Mouse (Mus musculus) kidney, postnatal 14 days (tissue): Measurements from ENCODE around the gene Ube2c.
"Not testable (repeated sequence)": the region's sequence is repeated elsewhere in the genome, so short reads cannot be mapped to it uniquely, and the experiment has no call there.

Experiments used
- DNase-seq: peaks from one replicate; pipeline ENCODE4 v3.0.0; 2022; ENCODE audit warnings: mixed read lengths

The Ube2c gene

DNA sequence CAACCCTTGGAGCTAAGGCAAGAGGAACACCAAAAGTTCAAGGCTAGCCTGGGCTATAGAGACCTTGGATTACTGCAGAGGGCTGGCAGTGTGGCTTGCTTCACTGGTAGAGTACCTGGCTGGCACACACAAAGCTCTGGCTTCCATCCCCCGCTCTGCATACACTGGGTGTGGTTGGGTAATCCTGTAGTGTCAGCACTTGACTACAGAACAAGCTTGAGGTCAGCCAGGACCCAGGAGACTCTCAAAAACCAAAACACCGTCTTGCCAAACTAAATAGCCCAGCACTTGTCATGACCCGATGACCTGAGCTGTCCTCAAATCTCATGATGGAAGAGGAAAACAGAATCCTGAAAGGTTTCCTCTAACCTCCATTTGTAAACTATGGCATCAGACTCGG is 20.8 kb downstream of the Ube2c start:
- no peak for DNase-seq

DNA sequence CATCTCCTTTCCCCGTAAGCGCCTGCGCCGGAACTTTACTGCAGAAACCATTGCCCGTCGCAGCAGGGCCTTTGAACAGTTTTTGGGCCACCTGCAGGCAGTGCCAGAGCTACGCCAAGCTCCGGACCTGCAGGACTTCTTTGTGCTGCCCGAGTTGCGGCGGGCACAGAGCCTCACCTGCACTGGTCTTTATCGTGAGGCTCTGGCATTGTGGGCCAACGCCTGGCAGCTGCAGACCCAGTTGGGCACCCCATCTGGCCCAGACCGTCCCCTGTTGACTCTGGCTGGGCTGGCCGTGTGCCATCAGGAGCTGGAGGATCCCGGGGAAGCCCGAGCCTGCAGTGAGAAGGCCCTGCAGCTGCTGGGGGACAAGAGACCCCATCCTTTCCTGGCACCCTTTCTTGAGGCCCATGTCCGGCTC is 22.2 kb downstream of the Ube2c start:
- DNase-seq: no peak

DNA sequence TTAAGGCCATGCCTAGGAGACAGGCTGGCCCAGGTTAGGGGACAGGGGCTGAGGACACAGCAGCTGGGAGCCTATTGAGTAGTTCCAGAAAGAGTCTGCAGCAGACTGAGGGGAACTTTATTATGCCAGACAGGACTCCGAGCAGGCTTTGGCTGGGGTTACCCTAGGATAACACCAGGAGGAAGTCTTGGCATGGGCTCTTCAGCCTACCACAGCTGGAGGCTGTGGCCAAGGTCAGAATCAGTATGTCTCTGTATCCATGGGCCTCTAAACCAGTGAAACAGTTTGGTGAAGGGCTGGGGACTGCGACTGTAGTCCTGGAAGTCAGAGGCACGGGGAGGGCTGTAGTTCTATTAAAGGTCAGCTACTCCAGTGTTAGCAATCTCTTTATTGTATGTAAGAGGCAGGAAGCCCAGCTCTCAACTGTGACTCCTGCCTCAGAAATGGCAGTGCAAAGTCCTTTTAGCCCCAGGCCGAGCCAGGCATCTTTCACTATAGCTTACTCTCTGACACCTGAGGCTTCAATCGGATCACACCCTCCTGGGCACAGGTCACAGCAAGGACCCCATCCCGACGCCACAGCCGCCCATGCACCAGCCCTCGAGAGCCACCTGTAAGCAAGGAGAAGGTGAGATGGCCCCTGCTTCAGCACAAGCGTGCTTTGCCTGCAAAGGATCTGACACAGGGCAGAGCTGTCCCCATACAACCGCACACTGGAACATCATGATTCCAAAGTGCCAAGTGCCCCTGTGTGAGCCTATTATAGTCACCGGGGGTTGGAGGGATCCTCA is 22.9 kb downstream of the Ube2c start:
- no peak for DNase-seq

DNA sequence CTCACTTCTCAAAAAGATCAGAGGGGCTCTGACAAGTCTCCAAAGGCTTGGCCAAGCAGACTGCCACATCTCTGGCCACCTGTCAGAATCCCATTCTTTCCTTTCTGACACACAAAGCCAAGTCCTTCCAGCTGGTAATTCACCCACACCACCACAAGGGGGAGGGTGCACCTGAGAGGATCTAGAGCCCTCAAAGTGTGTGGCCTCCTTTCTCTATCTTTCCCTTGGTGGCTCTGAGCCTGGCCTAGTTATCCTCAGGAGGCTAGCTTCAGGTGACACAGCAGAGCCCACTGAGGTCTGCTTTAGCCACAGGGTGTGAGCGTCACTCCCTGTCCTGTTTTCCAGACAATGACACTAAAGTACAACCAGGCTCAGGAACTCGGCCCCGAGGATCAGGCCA is 23.5 kb downstream of the Ube2c start:
- DNase-seq: peak; percentile 67

DNA sequence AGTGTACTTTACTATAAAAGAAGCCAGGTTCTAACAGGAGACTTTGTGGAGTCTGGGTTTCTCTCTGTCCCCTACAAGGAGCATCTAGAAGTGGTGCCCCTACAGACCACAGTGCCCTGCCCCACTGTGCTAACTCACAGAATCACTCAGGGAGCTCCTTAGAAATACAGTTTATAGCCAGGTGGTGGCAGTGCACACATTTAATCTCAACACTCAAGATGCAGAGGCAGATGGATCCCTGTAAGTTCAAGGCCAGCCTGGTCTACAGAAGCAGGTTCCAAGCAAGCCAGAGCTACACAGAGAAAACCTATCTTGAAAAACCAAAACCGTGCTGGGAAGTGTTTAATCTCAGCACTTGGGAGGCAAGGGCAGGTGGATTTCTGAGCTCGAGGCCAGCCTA is 24.1 kb downstream of the Ube2c start:
- no peak for DNase-seq

DNA sequence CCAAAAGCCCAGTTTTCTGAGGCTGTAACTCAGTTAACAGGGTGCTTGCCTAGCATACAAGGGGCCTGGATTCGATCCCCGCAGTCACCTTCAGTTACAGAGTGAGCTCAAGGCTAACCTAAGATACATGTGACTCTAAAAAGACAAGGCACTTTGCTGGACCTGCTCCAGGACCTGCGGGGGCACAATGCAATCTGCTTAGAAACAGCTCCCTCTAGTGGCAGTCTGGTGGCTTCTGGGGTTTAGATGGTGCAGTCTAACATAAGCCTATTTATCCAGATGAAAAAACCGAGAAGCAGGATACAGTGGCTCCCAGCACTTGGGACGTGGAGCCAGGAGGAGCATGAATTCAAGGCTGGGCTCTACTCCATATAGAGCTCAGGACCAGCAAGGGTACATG is 24.6 kb downstream of the Ube2c start:
- DNase-seq: peak; percentile 91

DNA sequence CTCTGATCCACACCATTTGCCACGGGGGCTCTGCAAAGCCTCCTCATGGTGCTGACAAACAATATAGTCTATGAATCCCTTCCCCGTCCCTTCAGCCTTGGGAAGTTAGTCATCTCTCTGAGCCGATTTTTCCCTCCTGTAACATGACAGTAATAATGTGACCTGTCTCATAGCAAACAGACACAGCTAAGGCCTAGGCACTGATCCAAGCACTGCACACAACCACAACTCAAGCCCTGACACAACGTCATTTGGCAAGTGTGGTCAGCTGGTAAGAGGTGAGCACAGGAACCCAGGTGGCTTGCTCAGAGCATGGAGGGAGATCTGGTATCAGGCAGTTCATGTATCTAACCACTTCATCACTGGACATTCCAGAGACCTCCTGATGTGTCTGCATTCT is 26.2 kb downstream of the Ube2c start:
- no peak for DNase-seq

DNA sequence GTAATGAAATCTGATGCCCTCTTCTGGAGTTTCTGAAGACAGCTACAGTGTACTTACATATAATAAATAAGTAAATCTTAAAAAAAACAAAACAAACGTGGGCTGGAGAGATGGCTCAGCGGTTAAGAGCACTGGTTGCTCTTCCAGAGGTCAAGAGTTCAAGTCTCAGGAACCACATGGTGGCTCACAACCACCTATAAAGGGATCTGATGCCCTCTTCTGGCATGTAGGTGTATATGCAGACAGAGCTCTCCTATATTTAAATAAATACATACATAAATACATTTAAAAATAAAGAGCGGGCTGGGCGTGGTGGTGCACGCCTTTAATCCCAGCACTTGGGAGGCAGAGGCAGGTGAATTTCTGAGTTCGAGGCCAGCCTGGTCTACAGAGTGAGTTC is 28.9 kb downstream of the Ube2c start:
- not testable (repeated sequence) for DNase-seq

DNA sequence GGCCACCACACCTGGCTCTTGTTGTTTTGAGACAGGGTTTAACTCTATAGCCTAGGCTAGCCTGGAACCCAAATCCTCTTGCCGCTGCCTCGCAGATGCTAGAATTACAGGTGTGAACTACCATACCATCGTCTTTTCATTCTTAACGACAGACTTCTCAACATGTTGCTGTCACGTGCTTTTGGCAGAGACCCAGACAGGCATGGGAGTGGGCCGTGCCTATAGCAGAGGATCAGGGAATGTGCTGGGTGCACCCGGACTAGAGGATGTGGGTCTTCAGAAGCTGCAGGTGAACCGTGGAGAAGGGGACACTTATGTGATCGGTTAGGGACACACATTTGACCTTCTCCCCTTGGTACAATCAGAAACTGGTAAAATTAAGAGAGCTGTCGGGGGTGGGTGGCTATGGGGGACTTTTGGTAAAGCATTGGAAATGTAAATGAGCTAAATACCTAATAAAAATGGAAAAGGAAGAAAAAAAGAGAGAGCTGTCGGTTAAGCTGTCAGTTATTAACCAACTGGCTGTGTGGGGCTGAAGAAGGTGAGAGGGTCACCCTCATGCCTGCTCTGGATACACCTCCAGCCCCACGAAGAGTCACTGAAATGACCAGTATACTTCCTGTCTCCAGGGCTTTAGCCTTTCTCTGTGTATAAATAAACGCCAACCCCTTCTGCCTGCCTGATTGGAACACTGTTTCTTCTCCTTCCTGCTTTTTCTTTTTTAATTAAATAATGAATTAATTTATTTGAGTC is 30.7 kb downstream of the Ube2c start:
- DNase-seq: peak; percentile 56

DNA sequence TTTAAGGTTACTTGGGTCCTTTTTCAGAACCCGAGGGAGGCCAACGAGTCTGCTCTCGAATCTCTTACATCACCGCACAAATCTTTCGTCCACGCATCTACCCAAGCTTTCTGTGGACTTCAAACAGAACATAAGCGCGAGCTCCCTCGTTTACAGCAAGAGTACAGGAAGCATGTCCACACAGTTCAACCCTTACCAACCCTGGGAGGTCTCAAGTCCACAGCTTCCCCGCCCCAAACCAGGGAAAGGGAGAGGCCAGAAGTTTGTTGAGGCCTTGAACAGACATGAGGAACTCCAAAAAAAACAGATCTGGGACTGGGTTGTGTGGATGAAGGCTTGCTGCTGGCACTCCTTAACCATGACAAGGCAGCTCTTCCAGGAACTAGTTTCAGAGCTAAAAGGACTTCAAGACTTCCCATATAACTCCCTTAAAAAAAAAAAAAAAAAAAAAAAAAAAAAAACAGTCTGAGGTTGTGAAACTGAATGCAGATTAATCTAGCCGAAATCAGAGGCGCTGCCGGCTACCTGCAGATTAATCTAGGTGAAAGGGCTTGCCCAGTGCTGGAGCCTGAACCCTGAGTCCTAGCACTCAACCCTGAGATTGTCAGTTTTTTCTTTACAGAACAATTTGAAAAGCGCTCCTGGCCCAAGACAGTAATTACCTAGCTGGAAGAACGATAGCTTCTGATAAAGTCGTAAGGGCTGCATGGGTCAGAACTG is 33.7 kb downstream of the Ube2c start:
- no peak for DNase-seq

DNA sequence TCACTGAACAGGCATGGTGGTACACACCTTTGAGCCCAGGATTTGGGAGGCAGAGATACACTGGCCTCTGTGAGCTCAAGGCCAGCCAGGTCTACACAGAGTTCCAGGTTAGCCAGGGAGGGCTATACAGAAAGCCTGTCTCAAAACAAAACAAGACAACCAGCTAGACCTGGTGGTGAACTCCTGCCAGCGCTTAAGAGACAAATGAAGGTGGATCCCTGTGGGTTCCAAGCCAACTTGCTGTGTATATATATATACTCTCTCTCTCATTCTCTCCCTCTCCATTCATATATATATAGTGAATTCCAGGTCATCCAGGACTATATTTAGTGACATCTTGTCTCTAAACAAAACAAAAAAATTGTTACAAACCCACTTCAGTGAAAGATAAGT is 34.2 kb downstream of the Ube2c start:
- DNase-seq: no peak

DNA sequence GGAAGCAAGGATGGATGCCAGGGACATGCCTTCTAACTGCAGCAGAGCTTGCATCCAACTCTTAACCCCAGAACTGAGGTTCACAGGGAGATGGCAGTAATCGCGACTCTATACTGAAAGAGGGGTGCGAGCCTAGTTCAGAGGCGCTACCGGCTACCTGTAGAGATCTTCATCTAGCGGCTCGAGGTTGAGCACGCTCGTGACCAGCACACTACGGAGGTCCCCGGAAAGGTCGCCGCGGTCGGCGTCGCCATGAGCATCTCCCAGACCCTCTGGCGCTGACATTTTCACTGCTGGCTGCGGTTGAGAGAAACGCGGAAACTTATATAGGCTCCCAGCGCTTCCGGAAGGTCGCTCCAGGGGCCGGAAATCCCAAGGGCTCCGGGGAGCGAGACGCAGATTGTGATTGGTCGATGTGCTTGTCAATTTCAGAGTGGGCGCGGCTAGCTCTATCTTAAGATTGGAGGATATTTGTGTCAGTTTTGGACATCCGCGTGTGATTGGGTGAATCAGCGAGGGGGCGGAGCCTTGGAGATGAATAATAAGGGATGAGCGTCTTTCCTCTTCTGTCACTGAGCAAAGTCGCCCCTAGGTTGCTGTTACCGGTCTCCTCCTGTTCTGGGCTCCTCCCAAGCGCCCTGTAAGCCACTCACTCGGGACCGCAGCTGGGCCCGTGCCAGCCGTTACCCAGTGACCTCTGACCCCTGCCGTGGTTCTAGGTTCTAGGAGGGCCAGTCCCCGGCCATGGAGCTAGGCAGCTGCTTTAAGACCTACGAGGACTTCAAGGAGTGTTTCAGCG is 35.0 kb downstream of the Ube2c start, which contains the start of the genes Acot8 and Zswim3:
Gene Acot8, minus strand, starts transcription at position 350 of the 799 bp plus-strand sequence.
Gene Zswim3, plus strand, starts transcription at position 566 of the 799 bp plus-strand sequence.
- DNase-seq: peak; percentile 99

DNA sequence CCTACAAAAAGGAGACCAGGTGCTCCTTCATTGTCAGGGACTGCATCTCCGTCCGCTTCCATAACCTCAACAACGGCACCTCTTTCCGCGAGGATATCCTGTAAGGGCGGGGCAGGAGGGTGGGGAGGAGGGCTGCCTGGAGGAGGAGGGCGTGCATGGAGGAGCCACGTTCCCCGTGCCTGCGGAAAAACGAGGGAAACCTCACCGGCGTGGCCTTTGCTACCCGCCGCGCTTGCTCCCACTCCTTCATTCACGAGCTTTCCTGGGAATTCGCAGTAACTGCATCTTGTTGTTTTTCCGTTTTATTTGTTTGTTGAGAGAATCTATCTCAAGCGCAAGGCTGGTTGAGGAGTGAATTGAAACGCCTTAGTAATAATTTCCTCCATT is 35.6 kb downstream of the Ube2c start:
- DNase-seq: no peak

DNA sequence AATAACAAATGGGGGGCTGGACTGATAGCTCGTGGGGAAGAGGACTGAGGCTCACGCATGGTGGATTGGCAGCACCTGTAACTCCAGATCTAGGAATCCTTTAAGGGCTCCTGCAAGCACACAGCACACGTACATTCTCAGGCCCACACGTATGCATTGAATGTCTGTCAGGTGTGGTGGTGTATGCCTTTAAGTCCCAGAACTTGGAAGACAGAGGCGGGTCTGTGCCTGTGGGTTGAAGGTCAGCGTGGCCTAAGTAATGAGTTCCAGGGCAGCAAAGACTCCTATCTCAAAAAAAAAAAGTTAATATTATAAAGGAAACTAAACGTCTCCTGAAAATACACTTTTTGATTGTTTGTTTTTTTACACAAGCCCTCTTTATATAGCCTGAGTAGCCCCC is 36.9 kb downstream of the Ube2c start:
- no peak for DNase-seq

DNA sequence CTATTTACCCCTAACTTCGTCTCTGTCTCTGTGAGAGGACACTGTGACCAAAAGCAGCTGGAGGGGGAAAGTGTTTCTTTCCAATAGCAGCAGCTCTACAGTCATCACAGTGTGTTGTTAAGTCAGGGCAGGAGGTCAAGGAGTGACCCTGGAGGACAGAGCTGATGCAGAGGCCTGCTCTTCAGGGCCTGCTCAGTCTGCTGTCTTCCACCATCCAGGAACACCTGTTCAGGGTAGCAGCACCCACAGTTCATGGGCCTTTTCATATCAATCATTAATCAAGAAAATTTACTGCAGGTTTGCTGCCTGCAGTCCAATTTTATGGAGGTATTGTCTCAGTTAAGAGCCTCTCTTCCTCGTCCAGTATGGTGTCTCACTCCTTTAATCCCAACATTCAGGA is 43.9 kb downstream of the Ube2c start:
- DNase-seq: no peak

DNA sequence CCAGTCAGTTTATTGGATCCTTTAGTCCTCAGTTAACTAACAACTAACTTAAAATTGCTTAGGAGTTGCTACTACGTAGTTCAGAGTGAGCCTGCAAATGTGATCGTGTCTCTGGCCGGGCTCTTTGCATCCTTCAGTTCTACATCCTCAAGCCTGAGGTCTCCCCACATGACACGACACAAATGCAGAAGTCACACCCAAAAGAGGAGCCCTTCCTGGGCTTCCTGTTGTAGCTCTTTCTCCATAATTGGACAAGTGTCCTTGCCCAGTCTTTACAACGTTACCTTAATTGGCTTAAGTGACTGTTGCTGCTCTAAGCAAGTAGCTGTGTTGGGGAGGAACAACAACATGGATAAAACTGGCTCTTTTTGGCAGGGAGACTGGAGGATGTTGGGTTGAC is 45.6 kb downstream of the Ube2c start:
- DNase-seq: no peak

DNA sequence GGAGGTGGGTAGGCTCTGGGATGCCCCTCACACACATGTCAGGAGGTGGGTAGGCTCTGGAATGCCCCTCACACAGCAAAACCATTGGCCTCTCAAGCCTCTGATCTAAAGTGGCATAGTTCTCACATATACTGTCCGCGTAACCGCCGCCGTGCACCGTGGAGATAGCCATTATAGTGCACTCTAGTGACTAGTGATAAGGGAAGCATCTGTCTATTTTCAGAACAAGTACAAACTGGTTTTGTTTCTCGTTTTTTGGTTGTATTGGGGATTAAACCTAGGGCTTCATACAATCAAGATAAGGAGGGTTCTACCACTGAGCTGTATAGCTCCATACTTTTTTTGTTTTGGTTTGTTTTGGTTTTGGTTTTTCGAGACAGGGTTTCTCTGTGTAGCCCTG is 46.1 kb downstream of the Ube2c start:
- DNase-seq: no peak

DNA sequence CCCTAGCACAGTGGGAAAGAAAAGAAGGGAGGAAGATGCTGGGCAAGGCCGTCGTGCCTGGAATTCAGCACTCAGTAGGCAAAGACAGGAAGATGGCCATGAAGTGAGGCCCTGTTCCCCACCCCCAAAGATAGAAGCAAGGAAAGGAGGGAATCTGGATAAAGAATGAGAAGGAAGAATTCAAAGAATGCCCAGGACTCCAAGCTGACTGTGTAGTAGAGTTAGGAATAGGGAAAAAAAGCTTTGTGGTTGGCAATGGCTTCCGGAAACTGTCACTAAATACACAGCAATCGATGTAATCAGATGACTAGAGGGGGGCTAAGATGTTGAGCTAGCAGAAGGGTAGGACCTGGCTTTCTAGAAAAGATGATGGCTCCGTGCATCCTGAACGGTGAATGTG is 47.5 kb downstream of the Ube2c start:
- no peak for DNase-seq

DNA sequence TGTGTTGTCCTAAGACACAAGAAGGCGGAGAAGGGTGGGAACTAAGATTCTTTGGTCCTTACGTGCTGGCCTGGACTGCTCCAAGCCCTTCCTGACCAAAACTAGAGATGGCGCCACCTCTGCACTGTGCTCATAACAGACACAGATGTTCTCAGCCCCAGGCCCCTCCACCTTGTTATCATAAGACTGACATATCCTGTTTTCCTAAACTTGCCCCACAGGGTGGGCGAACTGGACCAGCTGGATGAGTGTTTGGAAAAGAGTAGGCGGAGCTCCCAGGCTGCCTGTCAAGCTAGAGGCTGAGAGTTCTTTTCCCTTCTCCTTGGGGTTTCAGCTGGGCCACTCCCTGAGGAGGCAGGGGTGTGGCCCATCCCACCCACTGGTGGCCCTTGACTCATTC is 48.0 kb downstream of the Ube2c start:
- no peak for DNase-seq

DNA sequence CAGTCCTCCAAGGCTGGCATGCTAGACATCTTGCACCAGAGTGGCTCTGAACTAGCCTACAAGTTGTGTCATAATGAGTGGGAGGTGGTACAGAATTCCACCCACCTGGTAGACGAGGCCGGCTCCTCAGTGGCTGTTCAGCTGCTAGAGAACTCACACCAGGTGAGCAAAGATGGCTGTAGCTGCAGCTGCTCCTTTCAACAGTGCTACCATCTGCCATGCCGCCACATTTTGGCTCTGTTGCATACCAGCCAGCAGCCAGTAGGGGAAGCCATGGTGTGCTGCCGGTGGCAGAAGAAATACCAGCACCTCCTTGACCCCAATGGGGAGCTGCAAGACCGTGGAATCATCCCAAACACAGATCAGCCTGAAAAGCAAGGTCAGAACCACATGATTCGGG is 51.4 kb downstream of the Ube2c start:
- no peak for DNase-seq

DNA sequence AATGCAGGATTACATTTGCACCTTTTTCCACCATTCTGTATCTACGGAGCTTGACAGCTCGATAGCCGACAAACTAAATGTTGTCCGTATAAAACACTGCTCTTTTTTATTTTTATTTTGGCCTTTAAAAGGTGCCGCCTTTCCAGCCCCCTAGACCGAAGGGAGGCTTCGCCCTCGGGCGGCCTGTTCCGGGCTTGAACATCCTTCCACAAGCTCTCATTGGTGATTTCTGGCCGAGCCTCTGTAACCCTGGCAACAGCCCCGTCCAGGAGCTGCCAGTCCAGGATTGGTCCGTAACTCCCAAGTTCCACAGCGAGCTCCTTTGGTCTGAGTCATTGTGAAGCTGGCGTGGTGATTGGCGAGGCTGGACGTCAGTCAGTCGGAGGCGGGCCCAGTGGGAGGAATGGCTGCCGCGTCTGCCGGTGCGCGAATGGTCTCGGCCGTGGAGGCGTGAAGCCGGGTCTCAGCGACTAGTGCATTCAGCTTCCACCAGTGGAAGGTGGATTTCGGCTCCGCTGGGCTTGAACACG is 53.0 kb downstream of the Ube2c start, which contains the start of gene Zswim1:
Gene Zswim1, plus strand, starts transcription at position 51 of the 530 bp plus-strand sequence.
- peak; percentile 100 for DNase-seq

DNA sequence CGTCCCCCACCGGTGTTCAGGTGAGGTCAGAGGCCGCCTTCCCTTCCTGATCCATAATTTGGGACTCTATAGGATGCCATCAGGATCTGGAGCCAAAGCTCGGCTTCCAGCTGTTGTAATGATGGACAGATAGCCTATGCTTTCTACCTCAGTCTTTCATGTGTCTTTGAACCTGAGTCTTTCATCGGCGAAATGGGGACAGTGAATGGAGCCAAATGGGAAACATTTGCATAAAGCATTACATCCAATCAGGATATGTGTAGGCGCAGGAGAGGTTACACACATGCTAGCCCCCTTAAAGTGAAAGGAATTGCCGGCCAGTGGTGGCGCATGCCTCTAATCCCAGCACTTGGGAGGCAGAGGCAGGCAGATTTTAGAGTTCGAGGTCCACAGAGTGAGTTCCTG is 53.5 kb downstream of the Ube2c start:
- DNase-seq: no peak
